Mouse (Mus musculus): ENCODE measurements around the gene Mmp17. TPM values are rescaled to one million over a fixed set of nuclear protein-coding genes. Genes with fewer than 3 reads are reported as not detected.

Mmp17 gene
- total and polyA plus RNA-seq, 3 experiments, result 0.92 to 1.6 TPM; not detected in 1

- H3K4me3 ChIP-seq (ENCODE audit: control insufficient read depth in 1 of 2, insufficient read depth in 1 of 2, low read depth in 2 of 2, low read length in 2 of 2), result no peak overlapping the region
- no peaks in the 10 kb centered on the region for H3K9me3 ChIP-seq (replicated peaks; ENCODE audit: insufficient read depth, low read length)
- no peaks in the 10 kb centered on the region; a peak in 1 of 4 replicates for H3K27me3 ChIP-seq (ENCODE audit: control insufficient read depth in 1 of 2, insufficient read depth in 2 of 2, low read length in 2 of 2)
- no peak overlapping the region for H3K9ac ChIP-seq (ENCODE audit: control insufficient read depth, low read depth, low read length, poor library complexity, severe bottlenecking)
- no peaks in the 10 kb centered on the region for H3K36me3 ChIP-seq (ENCODE audit: control insufficient read depth in 1 of 2, insufficient read depth in 2 of 2, low read length in 2 of 2)
- H3K4me1 ChIP-seq (ENCODE audit: control insufficient read depth in 1 of 2, insufficient read depth in 2 of 2, low read length in 2 of 2), result no peaks in the 10 kb centered on the region
- H3K27ac ChIP-seq (ENCODE audit: control insufficient read depth, low read depth, low read length), result no peak overlapping the region
- H3K79me2 ChIP-seq (ENCODE audit: control insufficient read depth, insufficient read depth, low read length, poor library complexity), result no peaks in the 10 kb centered on the region; the same call in 1 of the 2 replicates
- TF ChIP-seq ELF1 (IDR thresholded peaks at IDR 0.05; ENCODE audit: low read depth, low read length), result no peak
- TF ChIP-seq KAT2A (conservative IDR thresholded peaks at IDR 0.05; ENCODE audit: low read depth, low read length), result no peak
- TF ChIP-seq MYC (IDR thresholded peaks at IDR 0.05; ENCODE audit: low read depth, low read length), result no peak
- no peak for TF ChIP-seq CHD2 (IDR thresholded peaks at IDR 0.05; ENCODE audit: low read length)
- no peak for TF ChIP-seq MAZ (IDR thresholded peaks at IDR 0.05; ENCODE audit: low read depth, low read length)
- no peak for TF ChIP-seq MAFK (IDR thresholded peaks at IDR 0.05; ENCODE audit: borderline replicate concordance, low read depth, low read length)
- TF ChIP-seq SMC3 (IDR thresholded peaks at IDR 0.05; ENCODE audit: low read depth, low read length), result no peak
- no peak for TF ChIP-seq USF1 (IDR thresholded peaks at IDR 0.05; ENCODE audit: low read depth, low read length)
- no peak for TF ChIP-seq EP300 (IDR thresholded peaks at IDR 0.05; ENCODE audit: low read depth in 1 of 2, low read length in 2 of 2)
- no peak for TF ChIP-seq E2F4 (IDR thresholded peaks at IDR 0.05; ENCODE audit: borderline replicate concordance, low read depth, low read length)
- no peak for TF ChIP-seq TCF12 (IDR thresholded peaks at IDR 0.05; ENCODE audit: low read depth, low read length)
- no peak for TF ChIP-seq RCOR1 (IDR thresholded peaks at IDR 0.05; ENCODE audit: low read depth, low read length)
- no peak for DNase-seq (ENCODE audit: low read depth, low spot score)
Measured at GRCm38 (mm10) chr5:129580046-129580445, 3.9 kb upstream of the Mmp17 start.

DNA sequence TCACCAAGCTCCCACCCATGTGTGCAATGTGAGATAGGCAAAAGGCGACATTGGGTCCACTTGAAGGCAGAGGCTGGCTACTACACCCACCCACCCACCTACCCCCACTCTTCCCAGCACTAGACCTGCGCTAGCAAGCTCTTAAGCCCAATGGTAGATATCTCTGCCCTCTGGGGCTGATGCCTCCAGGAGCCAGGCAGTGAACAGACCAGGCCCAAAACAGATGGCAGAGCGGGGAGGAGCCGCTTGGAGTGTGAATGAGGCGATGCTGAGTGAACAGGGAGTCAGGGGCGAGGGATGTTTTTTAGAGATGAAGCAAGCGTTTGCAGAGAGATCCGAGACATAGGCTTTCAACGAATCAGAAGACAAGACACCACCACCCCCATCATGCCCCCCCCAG lies 3.4 kb upstream of the Mmp17 start:
- Histone ChIP-seq H3K79me2 (ENCODE audit: control insufficient read depth, insufficient read depth, low read length, poor library complexity) (no peaks in the 10 kb centered on the region; the same call in 1 of the 2 replicates), H3K27ac (ENCODE audit: control insufficient read depth, low read depth, low read length) (no peak overlapping the region), H3K4me3 (ENCODE audit: control insufficient read depth in 1 of 2, insufficient read depth in 1 of 2, low read depth in 2 of 2, low read length in 2 of 2) (no peak overlapping the region), H3K36me3 (ENCODE audit: control insufficient read depth in 1 of 2, insufficient read depth in 2 of 2, low read length in 2 of 2) (no peaks in the 10 kb centered on the region), H3K4me1 (ENCODE audit: control insufficient read depth in 1 of 2, insufficient read depth in 2 of 2, low read length in 2 of 2) (no peaks in the 10 kb centered on the region), H3K9me3 (replicated peaks; ENCODE audit: insufficient read depth, low read length) (no peaks in the 10 kb centered on the region), H3K9ac (ENCODE audit: control insufficient read depth, low read depth, low read length, poor library complexity, severe bottlenecking) (no peak overlapping the region), H3K27me3 (ENCODE audit: control insufficient read depth in 1 of 2, insufficient read depth in 2 of 2, low read length in 2 of 2) (no peaks in the 10 kb centered on the region; a peak in 1 of 4 replicates)
- TF ChIP-seq ETS1 (IDR thresholded peaks at IDR 0.05; ENCODE audit: low read depth, low read length), result no peak
- TF ChIP-seq UBTF (IDR thresholded peaks at IDR 0.05; ENCODE audit: borderline replicate concordance, insufficient read depth, low read depth, low read length), result no peak
- TF ChIP-seq CTCF (IDR thresholded peaks at IDR 0.05 in 2 of 3, conservative IDR thresholded peaks at IDR 0.05 in 1 of 3; ENCODE audit: control insufficient read depth in 1 of 3, insufficient read depth in 1 of 3, low read depth in 2 of 3, low read length in 3 of 3, poor library complexity in 1 of 3, severe bottlenecking in 1 of 3), result no peak
- TF ChIP-seq HCFC1 (IDR thresholded peaks at IDR 0.05; ENCODE audit: low read depth, low read length), result no peak
- TF ChIP-seq USF2 (IDR thresholded peaks at IDR 0.05; ENCODE audit: borderline replicate concordance in 1 of 2, insufficient read depth in 1 of 2, low read depth in 1 of 2, low read length in 2 of 2), result no peak
- no peak for TF ChIP-seq MYC (IDR thresholded peaks at IDR 0.05; ENCODE audit: low read depth, low read length)
- TF ChIP-seq NRF1 (IDR thresholded peaks at IDR 0.05; ENCODE audit: insufficient read depth, low read depth, low read length, poor library complexity, severe bottlenecking), result no peak
- no peak for TF ChIP-seq ZNF384 (IDR thresholded peaks at IDR 0.05; ENCODE audit: low read depth, low read length)
- no peak for TF ChIP-seq CHD2 (IDR thresholded peaks at IDR 0.05; ENCODE audit: low read length)
- no peak for TF ChIP-seq E2F4 (IDR thresholded peaks at IDR 0.05; ENCODE audit: borderline replicate concordance, low read depth, low read length)
- no peak for TF ChIP-seq CHD1 (IDR thresholded peaks at IDR 0.05; ENCODE audit: low read depth, low read length)
- no peak for TF ChIP-seq MAFK (IDR thresholded peaks at IDR 0.05; ENCODE audit: borderline replicate concordance, low read depth, low read length)
- no peak for TF ChIP-seq USF1 (IDR thresholded peaks at IDR 0.05; ENCODE audit: low read depth, low read length)
- no peak for TF ChIP-seq TAL1 (IDR thresholded peaks at IDR 0.05; ENCODE audit: low read length)
- no peak for TF ChIP-seq KAT2A (conservative IDR thresholded peaks at IDR 0.05; ENCODE audit: low read depth, low read length)
- no peak for TF ChIP-seq ZC3H11A (IDR thresholded peaks at IDR 0.05; ENCODE audit: low read depth, low read length)
- TF ChIP-seq ELF1 (IDR thresholded peaks at IDR 0.05; ENCODE audit: low read depth, low read length), result no peak
- DNase-seq (ENCODE audit: low read depth, low spot score), result no peak

All from MEL (cell line).